Mouse (Mus musculus): Measurements from ENCODE around the gene 4930503B20Rik. TPM values are rescaled to one million over a fixed set of nuclear protein-coding genes. Genes with fewer than 3 reads are reported as not detected.

4930503B20Rik gene
- polyA plus RNA-seq, 2 experiments: not detected

DNA sequence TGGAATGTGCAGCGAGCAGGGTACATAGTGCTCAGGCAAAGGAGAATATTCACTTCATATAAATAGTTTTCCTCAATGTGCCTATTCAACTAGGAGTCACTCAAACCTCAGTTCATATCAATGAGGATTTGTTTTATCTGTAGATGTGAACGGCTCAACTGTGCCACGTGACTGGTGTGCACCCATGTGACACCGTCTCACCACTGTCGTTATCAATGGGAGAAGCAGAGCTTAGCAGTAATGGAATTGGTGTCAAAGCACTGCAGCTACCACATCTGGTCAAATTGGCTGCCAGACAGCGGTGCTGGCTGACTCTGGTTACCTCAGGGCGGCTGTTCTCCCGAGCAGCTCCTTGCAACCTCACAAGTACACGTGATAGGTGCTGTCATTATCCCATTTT, 46.5 kb downstream of the 4930503B20Rik start:
- ATAC-seq (ENCODE audit: insufficient read depth): no peak
- H3K9ac ChIP-seq (replicated peaks): no peak overlapping the region
- no peaks in the 10 kb centered on the region for H3K27me3 ChIP-seq (ENCODE audit: control insufficient read depth, insufficient read depth, low read length)

GRCm38 (mm10) chr3:146602531-146602930, 48.6 kb downstream of the 4930503B20Rik start:
- no peak overlapping the region for H3K4me3 ChIP-seq (ENCODE audit: insufficient read depth in 1 of 2, low read depth in 2 of 2, low read length in 2 of 2)
- 69% methylated on average over 3 of the region's 3 CpGs for WGBS (ENCODE audit: insufficient replicate concordance)
- no peaks in the 10 kb centered on the region for H3K27me3 ChIP-seq (ENCODE audit: control insufficient read depth, insufficient read depth, low read length)
- H3K4me2 ChIP-seq (ENCODE audit: low read depth): no peak overlapping the region
- peaks cover 3 to 8% of the 10 kb centered on the region in 2 experiments; a peak in 3 of 4 replicates for H3K4me1 ChIP-seq (replicated peaks; ENCODE audit: control insufficient read depth in 2 of 2, insufficient read depth in 2 of 2, low read length in 1 of 2)
- H3K9ac ChIP-seq (replicated peaks): no peak overlapping the region
- no peak overlapping the region for H3K27ac ChIP-seq
- H3K9me3 ChIP-seq (ENCODE audit: control insufficient read depth, low read length): no peaks in the 10 kb centered on the region
- no peak for ATAC-seq (ENCODE audit: insufficient read depth)
- H3K36me3 ChIP-seq (replicated peaks; ENCODE audit: control insufficient read depth, insufficient read depth, low read depth): no peaks in the 10 kb centered on the region
- TF ChIP-seq CTCF (IDR thresholded peaks at IDR 0.05; ENCODE audit: low read depth): no peak
- TF ChIP-seq EP300 (IDR thresholded peaks at IDR 0.05; ENCODE audit: low read depth): no peak
- DNase-seq (ENCODE audit: low read depth in 3 of 3, low spot score in 3 of 3): no peak

More for the DNA sequence above, 46.5 kb downstream of the 4930503B20Rik start:
- Histone ChIP-seq H3K4me1 (replicated peaks; ENCODE audit: control insufficient read depth in 2 of 2, insufficient read depth in 2 of 2, low read length in 1 of 2) (peaks cover 3 to 8% of the 10 kb centered on the region in 2 experiments; a peak in 2 of 4 replicates), H3K4me2 (ENCODE audit: low read depth) (no peak overlapping the region), H3K4me3 (ENCODE audit: insufficient read depth in 1 of 2, low read depth in 2 of 2, low read length in 2 of 2) (no peak overlapping the region), H3K27ac (no peak overlapping the region), H3K36me3 (replicated peaks; ENCODE audit: control insufficient read depth, insufficient read depth, low read depth) (no peaks in the 10 kb centered on the region), H3K9me3 (ENCODE audit: control insufficient read depth, low read length) (no peaks in the 10 kb centered on the region)
- no peak for DNase-seq (ENCODE audit: low read depth in 3 of 3, low spot score in 3 of 3)
- TF ChIP-seq EP300 (IDR thresholded peaks at IDR 0.05; ENCODE audit: low read depth) (no peak), CTCF (IDR thresholded peaks at IDR 0.05; ENCODE audit: low read depth) (no peak)
- WGBS (ENCODE audit: insufficient replicate concordance): 59% methylated on average over 9 of the region's 9 CpGs

GRCm38 (mm10) chr3:146601205-146601604, 49.9 kb downstream of the 4930503B20Rik start:
- WGBS (ENCODE audit: insufficient replicate concordance): 61% methylated on average over 2 of the region's 2 CpGs
- no peaks in the 10 kb centered on the region for H3K27me3 ChIP-seq (ENCODE audit: control insufficient read depth, insufficient read depth, low read length)
- no peak overlapping the region for H3K4me2 ChIP-seq (ENCODE audit: low read depth)
- no peaks in the 10 kb centered on the region for H3K36me3 ChIP-seq (replicated peaks; ENCODE audit: control insufficient read depth, insufficient read depth, low read depth)
- H3K9me3 ChIP-seq (ENCODE audit: control insufficient read depth, low read length): no peaks in the 10 kb centered on the region
- peaks cover 3 to 10% of the 10 kb centered on the region in 2 experiments; a peak in 3 of 4 replicates for H3K4me1 ChIP-seq (replicated peaks; ENCODE audit: control insufficient read depth in 2 of 2, insufficient read depth in 2 of 2, low read length in 1 of 2)
- TF ChIP-seq CTCF (IDR thresholded peaks at IDR 0.05; ENCODE audit: low read depth) (no peak), EP300 (IDR thresholded peaks at IDR 0.05; ENCODE audit: low read depth) (peak; percentile 70)
- DNase-seq (ENCODE audit: low read depth in 3 of 3, low spot score in 3 of 3) (peak; percentile 13 to 22 (median 17)), ATAC-seq (ENCODE audit: insufficient read depth) (peak; percentile 77)
- H3K4me3 ChIP-seq (ENCODE audit: insufficient read depth in 1 of 2, low read depth in 2 of 2, low read length in 2 of 2): no peak overlapping the region
- no peak overlapping the region for H3K9ac ChIP-seq (replicated peaks)
- H3K27ac ChIP-seq: no peak overlapping the region

GRCm38 (mm10) chr3:146599198-146599900, 51.8 kb downstream of the 4930503B20Rik start:
- ATAC-seq (ENCODE audit: insufficient read depth): no peak
- Histone ChIP-seq H3K4me1 (replicated peaks; ENCODE audit: control insufficient read depth in 2 of 2, insufficient read depth in 2 of 2, low read length in 1 of 2) (peaks cover 3 to 10% of the 10 kb centered on the region in 2 experiments; a peak in 3 of 4 replicates), H3K4me2 (ENCODE audit: low read depth) (no peak overlapping the region), H3K9ac (replicated peaks) (no peak overlapping the region), H3K9me3 (ENCODE audit: control insufficient read depth, low read length) (no peaks in the 10 kb centered on the region), H3K27ac (no peak overlapping the region), H3K36me3 (replicated peaks; ENCODE audit: control insufficient read depth, insufficient read depth, low read depth) (no peaks in the 10 kb centered on the region), H3K27me3 (ENCODE audit: control insufficient read depth, insufficient read depth, low read length) (no peaks in the 10 kb centered on the region), H3K4me3 (ENCODE audit: insufficient read depth in 1 of 2, low read depth in 2 of 2, low read length in 2 of 2) (no peak overlapping the region)
- no peak for TF ChIP-seq EP300 (IDR thresholded peaks at IDR 0.05; ENCODE audit: low read depth)
- 71% methylated on average over 6 of the region's 6 CpGs for WGBS (ENCODE audit: insufficient replicate concordance)
- DNase-seq (ENCODE audit: low read depth in 3 of 3, low spot score in 3 of 3): no peak

GRCm38 (mm10) chr3:146598411-146598810, 52.7 kb downstream of the 4930503B20Rik start:
- H3K9ac ChIP-seq (replicated peaks): no peak overlapping the region
- no peaks in the 10 kb centered on the region for H3K36me3 ChIP-seq (replicated peaks; ENCODE audit: control insufficient read depth, insufficient read depth, low read depth)
- TF ChIP-seq CTCF (IDR thresholded peaks at IDR 0.05; ENCODE audit: low read depth) (no peak), EP300 (IDR thresholded peaks at IDR 0.05; ENCODE audit: low read depth) (no peak)
- no peak overlapping the region for H3K4me2 ChIP-seq (ENCODE audit: low read depth)
- WGBS (ENCODE audit: insufficient replicate concordance): 62% methylated on average over 6 of the region's 6 CpGs
- no peak overlapping the region for H3K4me3 ChIP-seq (ENCODE audit: insufficient read depth in 1 of 2, low read depth in 2 of 2, low read length in 2 of 2)
- no peaks in the 10 kb centered on the region for H3K9me3 ChIP-seq (ENCODE audit: control insufficient read depth, low read length)
- no peaks in the 10 kb centered on the region for H3K27me3 ChIP-seq (ENCODE audit: control insufficient read depth, insufficient read depth, low read length)
- H3K27ac ChIP-seq: no peak overlapping the region
- ATAC-seq (ENCODE audit: insufficient read depth): no peak
- no peak for DNase-seq (ENCODE audit: low read depth in 3 of 3, low spot score in 3 of 3)
- H3K4me1 ChIP-seq (replicated peaks; ENCODE audit: control insufficient read depth in 2 of 2, insufficient read depth in 2 of 2, low read length in 1 of 2): peaks cover 3 to 10% of the 10 kb centered on the region in 2 experiments; a peak in 3 of 4 replicates
